Mouse (Mus musculus) hindbrain, embryonic 14.5 days (tissue): ENCODE measurements at regions not wholly inside any gene's neighbourhood (a gene's known extent, or its start where the extent isn't known, plus 50 kb on each side); places are given as distances from the start of the nearest gene placed in this dataset.

ENCODE experiments used
- ATAC-seq: fragments of 200-750 bp; cut with Nextera tagmentation; 2 replicates; pipeline ENCODE4 v1.8.0; 2017; ENCODE audit warnings: moderate number of reproducible peaks, mild to moderate bottlenecking, moderate TSS enrichment, moderate library complexity; ENCODE audit not compliant: low FRiP score
- DNase-seq: peaks from one replicate; pipeline ENCODE4 v3.0.0-alpha.2; 2015; ENCODE audit warnings: low spot score
- H3K27ac ChIP-seq: fragments of 300-500 bp; sonication (generic); 2 replicates; pipeline ENCODE4 v1.5.1; 2014; ENCODE audit warnings: mild to moderate bottlenecking, moderate library complexity
- H3K27me3 ChIP-seq: fragments of 300-500 bp; sonication (generic); 2 replicates; pipeline ENCODE4 v1.6.1; 2014; ENCODE audit warnings: mild to moderate bottlenecking, low read length, mixed read lengths; ENCODE audit not compliant: control insufficient read depth, insufficient read depth
- H3K36me3 ChIP-seq: fragments of 300-500 bp; sonication (generic); replicated peaks from 2 replicates; pipeline ENCODE4 v1.6.1; 2014; ENCODE audit not compliant: control insufficient read depth, insufficient read depth
- H3K4me1 ChIP-seq: fragments of 300-500 bp; sonication (generic); replicated peaks from 2 replicates; pipeline ENCODE4 v1.6.1; 2014; ENCODE audit warnings: antibody characterized with exemption, low read length, mixed read lengths; ENCODE audit not compliant: control insufficient read depth, insufficient read depth
- H3K4me2 ChIP-seq: fragments of 300-500 bp; sonication (generic); replicated peaks from 2 replicates; pipeline ENCODE4 v1.6.1; 2014; ENCODE audit warnings: mild to moderate bottlenecking, moderate library complexity
- H3K4me3 ChIP-seq: fragments of 300-500 bp; sonication (generic); replicated peaks from 2 replicates; pipeline ENCODE4 v1.5.1; 2014; ENCODE audit warnings: mild to moderate bottlenecking, low read length
- H3K9ac ChIP-seq: fragments of 300-500 bp; sonication (generic); 2 replicates; pipeline ENCODE4 v1.6.1; 2014
- H3K9me3 ChIP-seq: fragments of 300-500 bp; sonication (generic); 2 replicates; pipeline ENCODE4 v1.6.1; 2016; ENCODE audit warnings: low read length; ENCODE audit not compliant: control insufficient read depth
- WGBS: fragments of 180-500 bp; shearing (Covaris S2); extraction: QIAGEN DNeasy Blood & Tissue Kit; methylation state at CpG from one replicate; pipeline ENCODE4 v1.1.7; 2014; 5-methylcytosine and 5-hydroxymethylcytosine counted together

DNA sequence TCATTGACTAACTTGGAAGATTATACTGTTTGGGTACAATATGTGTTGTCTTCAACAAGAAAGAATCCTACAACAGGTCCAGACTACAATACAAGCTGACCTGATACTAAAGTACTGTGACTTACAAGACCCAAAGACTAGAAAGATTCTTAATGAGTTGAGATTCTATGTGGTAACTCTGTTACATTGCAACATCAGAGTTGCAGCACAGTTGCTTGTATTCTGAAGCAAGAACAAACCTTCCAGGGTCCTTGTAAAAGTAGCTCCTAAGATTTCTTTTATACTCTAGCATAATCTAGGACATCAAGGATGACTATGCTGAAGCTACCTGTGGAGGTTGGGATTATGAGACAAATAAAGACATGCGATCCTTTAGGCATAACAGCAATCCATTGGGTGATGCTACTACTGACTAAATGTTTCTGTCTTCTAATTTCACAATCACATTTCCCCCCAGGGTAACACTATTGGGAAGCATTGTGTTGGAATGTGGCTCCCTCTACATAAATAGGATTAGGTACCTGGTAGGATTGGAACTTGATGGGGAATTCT is 194.6 kb upstream of the Tank start:
- H3K9me3 ChIP-seq = no peaks in the 10 kb centered on the region
- H3K4me2 ChIP-seq = no peak overlapping the region
- 0 out of 2 replicates have a peak, but pooled peaks cover 3% of the 10 kb centered on the region for H3K4me1 ChIP-seq
- no peak for ATAC-seq
- H3K27ac ChIP-seq = no peak overlapping the region
- no peaks in the 10 kb centered on the region for H3K27me3 ChIP-seq
- no peak overlapping the region for H3K4me3 ChIP-seq
- 95% methylated on average over 1 of the region's 1 CpGs for WGBS
- no peak for DNase-seq
- no peak overlapping the region for H3K9ac ChIP-seq
- H3K36me3 ChIP-seq = no peaks in the 10 kb centered on the region

- no peak for ATAC-seq
- Histone ChIP-seq H3K27ac (no peak overlapping the region), H3K9me3 (no peaks in the 10 kb centered on the region), H3K4me1 (0 out of 2 replicates have a peak, but pooled peaks cover 3% of the 10 kb centered on the region), H3K4me2 (no peak overlapping the region), H3K27me3 (no peaks in the 10 kb centered on the region), H3K9ac (no peak overlapping the region), H3K4me3 (no peak overlapping the region), H3K36me3 (no peaks in the 10 kb centered on the region)
- 66% methylated on average over 5 of the region's 5 CpGs for WGBS
- no peak for DNase-seq
Observed at GRCm38 (mm10) chr2:61379076-61379475, 199.3 kb upstream of the Tank start.

DNA sequence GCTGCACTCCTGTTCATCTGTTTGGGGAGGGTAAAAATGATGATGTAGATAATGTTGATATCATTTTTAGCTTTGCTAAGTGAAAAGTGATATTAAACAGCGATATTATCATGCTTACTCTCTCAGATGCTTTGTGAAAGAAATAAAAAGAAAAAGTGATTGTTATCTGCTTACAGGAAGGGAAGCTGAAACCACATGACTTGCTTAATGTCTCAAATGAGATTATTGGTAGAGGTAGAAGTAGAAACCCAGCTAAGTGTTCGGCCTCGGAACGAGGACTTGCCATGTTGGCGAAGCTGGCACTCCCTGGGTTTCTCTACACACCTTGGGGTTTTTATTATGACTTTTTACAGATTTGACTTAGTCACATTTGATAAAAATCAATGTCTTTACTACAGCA is 200.1 kb upstream of the Tank start:
- Histone ChIP-seq H3K27me3 (no peaks in the 10 kb centered on the region), H3K4me3 (no peak overlapping the region), H3K4me2 (no peak overlapping the region), H3K27ac (peak overlapping the region; percentile 1; the same call in 1 of the 2 replicates), H3K4me1 (0 out of 2 replicates have a peak, but pooled peaks cover 3% of the 10 kb centered on the region), H3K9ac (no peak overlapping the region), H3K36me3 (no peaks in the 10 kb centered on the region), H3K9me3 (no peaks in the 10 kb centered on the region)
- no peak for ATAC-seq
- 85% methylated on average over 5 of the region's 5 CpGs for WGBS
- no peak for DNase-seq

DNA sequence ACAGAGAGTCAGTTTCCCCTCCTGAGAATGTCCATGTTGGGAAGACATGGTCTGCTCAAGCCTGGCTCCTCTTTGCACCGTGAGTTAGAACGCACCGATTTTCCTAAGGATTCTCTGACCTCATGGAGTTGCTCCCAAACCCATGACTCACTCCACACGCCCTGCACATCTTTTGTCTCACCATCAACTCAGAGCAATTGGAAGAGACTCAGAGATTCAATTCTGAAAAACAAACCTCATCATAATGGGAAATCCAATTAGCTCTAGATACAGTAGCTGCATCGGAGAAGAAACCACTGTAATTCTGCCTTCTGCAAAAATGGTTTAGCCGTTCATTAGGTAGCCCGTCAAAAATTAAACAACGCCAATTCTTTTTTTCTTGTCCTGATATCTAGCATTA is 200.6 kb upstream of the Tank start:
- no peaks in the 10 kb centered on the region for H3K36me3 ChIP-seq
- DNase-seq (no peak), ATAC-seq (no peak)
- H3K4me3 ChIP-seq = no peak overlapping the region
- H3K9ac ChIP-seq = no peak overlapping the region
- no peaks in the 10 kb centered on the region for H3K9me3 ChIP-seq
- H3K4me2 ChIP-seq = no peak overlapping the region
- 82% methylated on average over 8 of the region's 8 CpGs for WGBS
- 0 out of 2 replicates have a peak, but pooled peaks cover 3% of the 10 kb centered on the region for H3K4me1 ChIP-seq
- peak overlapping the region; percentile 1; the same call in 1 of the 2 replicates for H3K27ac ChIP-seq
- no peaks in the 10 kb centered on the region for H3K27me3 ChIP-seq

DNA sequence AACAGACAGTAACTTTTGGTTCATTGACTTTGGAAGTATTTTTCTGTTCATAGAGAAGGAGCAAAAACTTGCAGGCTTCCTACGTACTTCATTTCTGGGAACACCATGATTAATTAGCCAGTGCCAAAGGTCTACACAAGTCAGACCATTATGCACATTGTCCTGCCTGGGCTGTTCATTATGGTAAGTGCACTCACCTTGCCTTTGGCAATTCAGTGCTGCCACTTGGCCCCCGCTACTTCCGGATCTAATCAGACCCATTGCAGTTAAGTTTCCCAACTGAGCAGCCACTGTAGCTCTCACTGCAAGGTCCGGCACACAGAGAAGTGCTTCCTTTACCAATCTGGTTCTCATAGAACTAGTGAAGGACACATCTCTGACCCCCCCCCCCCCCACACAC is 215.8 kb upstream of the Tank start:
- 88% methylated on average over 4 of the region's 4 CpGs for WGBS
- H3K27ac ChIP-seq = no peak overlapping the region
- no peak overlapping the region for H3K4me3 ChIP-seq
- no peak overlapping the region for H3K4me2 ChIP-seq
- ATAC-seq (no peak), DNase-seq (no peak)
- no peaks in the 10 kb centered on the region for H3K9me3 ChIP-seq
- no peaks in the 10 kb centered on the region for H3K36me3 ChIP-seq
- no peaks in the 10 kb centered on the region for H3K27me3 ChIP-seq
- no peak overlapping the region for H3K9ac ChIP-seq
- no peaks in the 10 kb centered on the region for H3K4me1 ChIP-seq

GRCm38 (mm10) chr2:61361394-61361793 is 217.0 kb upstream of the Tank start:
- no peak for ATAC-seq

DNA sequence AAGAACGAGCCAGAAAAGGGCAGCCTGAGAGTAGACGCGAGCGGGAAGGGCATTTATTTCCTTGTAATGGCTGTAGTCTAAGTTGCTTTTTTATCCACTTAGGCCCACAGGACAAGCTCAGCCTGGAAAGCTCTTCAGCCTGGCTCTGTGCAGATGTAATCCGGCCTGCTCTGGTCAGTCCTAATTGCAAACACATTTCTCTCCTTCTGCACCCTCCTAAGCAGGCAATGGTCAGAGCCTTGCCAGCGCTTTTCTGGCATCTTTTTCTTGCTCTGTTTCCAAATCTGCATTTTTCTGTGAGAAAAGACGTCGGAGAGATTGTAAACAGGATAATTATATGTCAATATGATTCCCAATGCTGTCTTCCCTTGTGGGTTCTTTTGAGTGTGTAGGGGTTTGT is 224.3 kb upstream of the Tank start:
- no peaks in the 10 kb centered on the region for H3K27me3 ChIP-seq
- no peaks in the 10 kb centered on the region for H3K9me3 ChIP-seq
- H3K4me1 ChIP-seq = no peaks in the 10 kb centered on the region
- DNase-seq (no peak), ATAC-seq (no peak)
- no peaks in the 10 kb centered on the region for H3K36me3 ChIP-seq
- H3K4me2 ChIP-seq = no peak overlapping the region
- no peak overlapping the region for H3K9ac ChIP-seq
- H3K27ac ChIP-seq = no peak overlapping the region
- no peak overlapping the region for H3K4me3 ChIP-seq
- WGBS = 58% methylated on average over 8 of the region's 8 CpGs

More at GRCm38 (mm10) chr2:61361394-61361793, 217.0 kb upstream of the Tank start:
- Histone ChIP-seq H3K9me3 (no peaks in the 10 kb centered on the region), H3K4me2 (no peak overlapping the region), H3K4me1 (no peaks in the 10 kb centered on the region), H3K27me3 (no peaks in the 10 kb centered on the region), H3K27ac (no peak overlapping the region), H3K9ac (no peak overlapping the region), H3K4me3 (no peak overlapping the region), H3K36me3 (no peaks in the 10 kb centered on the region)
- DNase-seq = no peak
- 86% methylated on average over 2 of the region's 2 CpGs for WGBS

DNA sequence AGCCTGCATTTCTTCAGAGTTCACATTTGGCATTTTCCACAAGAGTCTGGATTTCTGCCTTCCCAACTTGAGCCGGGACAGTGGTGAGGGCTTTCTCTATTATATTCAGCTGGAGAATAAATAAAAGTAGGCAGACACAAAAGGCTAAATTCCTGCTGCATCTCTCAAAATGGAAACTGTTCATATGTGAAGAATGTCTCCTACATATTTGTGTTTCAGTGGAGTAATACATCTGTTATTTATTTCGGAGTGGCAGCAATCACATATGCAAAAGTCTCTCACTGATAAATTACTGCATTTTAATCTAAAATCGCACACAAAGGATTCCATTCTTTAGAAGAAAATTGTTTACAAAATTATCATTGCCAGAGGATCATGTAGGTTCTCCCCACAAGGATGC is 230.9 kb upstream of the Tank start:
- Histone ChIP-seq H3K4me3 (no peak overlapping the region), H3K4me1 (no peaks in the 10 kb centered on the region), H3K27ac (no peak overlapping the region), H3K9me3 (no peaks in the 10 kb centered on the region), H3K36me3 (no peaks in the 10 kb centered on the region), H3K27me3 (no peaks in the 10 kb centered on the region), H3K9ac (no peak overlapping the region), H3K4me2 (no peak overlapping the region)
- DNase-seq (no peak), ATAC-seq (no peak)
- 90% methylated on average over 3 of the region's 3 CpGs for WGBS

DNA sequence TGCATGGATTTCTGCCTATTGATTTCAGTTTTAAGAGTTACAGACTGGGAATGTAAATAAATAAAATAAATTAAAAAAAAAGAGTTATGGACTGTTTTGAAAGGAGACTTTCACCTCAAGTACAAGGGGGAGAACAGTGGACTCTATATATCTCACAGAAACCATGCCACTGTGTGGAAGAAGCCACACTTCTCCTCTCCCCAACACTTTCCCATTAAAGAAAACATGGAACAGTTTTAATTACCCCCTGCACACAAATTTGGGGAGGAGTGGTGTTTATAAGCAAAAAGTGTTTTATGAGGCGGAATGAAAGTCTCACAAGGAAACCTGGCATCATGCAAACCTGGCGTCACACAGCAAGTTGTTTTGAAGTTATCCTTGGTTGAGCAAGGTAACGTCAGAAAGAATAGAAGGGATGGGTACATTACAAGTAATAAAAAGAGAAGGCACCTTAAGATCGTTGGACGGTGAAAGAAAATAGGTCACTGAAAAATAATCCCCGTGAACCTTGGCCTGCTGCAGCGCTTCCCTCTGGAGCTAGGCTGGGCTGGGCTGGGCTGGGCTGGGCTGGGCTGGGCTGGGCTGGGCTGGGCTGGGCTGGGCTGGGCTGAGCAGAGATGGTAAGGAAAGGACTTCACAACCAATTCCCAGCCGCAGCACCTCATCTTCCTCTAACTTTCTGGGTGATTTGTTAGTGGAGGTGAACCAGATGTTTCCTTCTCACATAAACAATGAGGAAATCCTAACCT is 232.2 kb upstream of the Tank start:
- Histone ChIP-seq H3K4me2 (no peak overlapping the region), H3K27ac (no peak overlapping the region), H3K4me1 (no peaks in the 10 kb centered on the region; the same call in 1 of the 2 replicates), H3K9ac (no peak overlapping the region), H3K9me3 (no peaks in the 10 kb centered on the region), H3K36me3 (no peaks in the 10 kb centered on the region), H3K27me3 (no peaks in the 10 kb centered on the region), H3K4me3 (no peak overlapping the region)
- 70% methylated on average over 8 of the region's 8 CpGs for WGBS
- ATAC-seq (no peak), DNase-seq (no peak)
